Mouse (Mus musculus) v-Abl transformed pro-B cells (cell line): ENCODE data around the gene Map3k20.

ENCODE experiments used
- in situ Hi-C, 2 experiments: fragments of 400-800 bp; cut with MboI; formaldehyde crosslinking; loops; one replicate each; pipeline ENCODE4 v1.15.1; 2025; ENCODE audit not compliant: unreplicated experiment in 2 of 2

The Map3k20 gene

GRCm38 (mm10) chr2:72366503-72366902 lies 81.1 kb downstream of the Map3k20 start:
- in situ Hi-C loops, result no loop called here

GRCm38 (mm10) chr2:72367850-72368249 lies 82.4 kb downstream of the Map3k20 start:
- in situ Hi-C loops, result no loop called here

GRCm38 (mm10) chr2:72369140-72369600 lies 83.7 kb downstream of the Map3k20 start:
- in situ Hi-C loops, result no loop called here

- in situ Hi-C loops, result no loop called here
Measured at GRCm38 (mm10) chr2:72372136-72372535, 86.7 kb downstream of the Map3k20 start.

- in situ Hi-C loops, result no loop called here
Measured at GRCm38 (mm10) chr2:72374076-72374475, 88.6 kb downstream of the Map3k20 start.

GRCm38 (mm10) chr2:72375877-72376276 lies 90.4 kb downstream of the Map3k20 start:
- in situ Hi-C loops, result no loop called here

GRCm38 (mm10) chr2:72376946-72377345 lies 91.5 kb downstream of the Map3k20 start:
- in situ Hi-C loops, result no loop called here

- in situ Hi-C loops, result no loop called here
Measured at GRCm38 (mm10) chr2:72379425-72379824, 94.0 kb downstream of the Map3k20 start.

- in situ Hi-C loops, result loop anchor here in 1 of 2 experiments (5.0 kb wide), 1 partner anchor 85 kb away; no protein-coding TSS in a partner anchor
Measured at GRCm38 (mm10) chr2:72382662-72383061, 97.2 kb downstream of the Map3k20 start.

- in situ Hi-C loops, result loop anchor here in 1 of 2 experiments (5.0 kb wide), 1 partner anchor 86 kb away; no protein-coding TSS in a partner anchor
Measured at GRCm38 (mm10) chr2:72383321-72383720, 97.9 kb downstream of the Map3k20 start.

- in situ Hi-C loops, result no loop called here
Measured at GRCm38 (mm10) chr2:72389411-72389810, 104.0 kb downstream of the Map3k20 start.

- in situ Hi-C loops, result loop anchor here in 1 of 2 experiments (5.0 kb wide), 2 partner anchors 92 to 93 kb away; no protein-coding TSS in a partner anchor
Measured at GRCm38 (mm10) chr2:72389942-72390341, 104.5 kb downstream of the Map3k20 start.

- in situ Hi-C loops, result loop anchor here in 1 of 2 experiments (5.0 kb wide), 2 partner anchors 92 to 93 kb away; no protein-coding TSS in a partner anchor
Measured at GRCm38 (mm10) chr2:72390474-72390873, 105.0 kb downstream of the Map3k20 start.

- in situ Hi-C loops, result loop anchor here in 1 of 2 experiments (5.0 kb wide), 2 partner anchors 91 to 94 kb away; no protein-coding TSS in a partner anchor
Measured at GRCm38 (mm10) chr2:72391024-72391423, 105.6 kb downstream of the Map3k20 start.

- in situ Hi-C loops, result loop anchor here in 1 of 2 experiments (5.0 kb wide), 2 partner anchors 91 to 94 kb away; no protein-coding TSS in a partner anchor
Measured at GRCm38 (mm10) chr2:72391721-72392120, 106.3 kb downstream of the Map3k20 start.

- in situ Hi-C loops, result loop anchor here in 1 of 2 experiments (5.0 kb wide), 2 partner anchors 90 to 95 kb away; no protein-coding TSS in a partner anchor
Measured at GRCm38 (mm10) chr2:72392316-72392715, 106.9 kb downstream of the Map3k20 start.

GRCm38 (mm10) chr2:72396934-72397333 lies 111.5 kb downstream of the Map3k20 start:
- in situ Hi-C loops, result no loop called here

- in situ Hi-C loops, result no loop called here
Measured at GRCm38 (mm10) chr2:72398227-72398626, 112.8 kb downstream of the Map3k20 start.

- in situ Hi-C loops, result loop anchor here in 1 of 2 experiments (5.0 to 10.0 kb wide), 4 partner anchors 48 to 985 kb away; partner anchors contain the start of gene Gpr155
Measured at GRCm38 (mm10) chr2:72399469-72400195, 114.2 kb downstream of the Map3k20 start.

GRCm38 (mm10) chr2:72401290-72401689 lies 115.9 kb downstream of the Map3k20 start:
- in situ Hi-C loops, result loop anchor here in 1 of 2 experiments (5.0 to 10.0 kb wide), 4 partner anchors 46 to 984 kb away; partner anchors contain the start of gene Gpr155
